Mouse (Mus musculus): ENCODE measurements around the gene Abhd10. TPM values are rescaled to one million over a fixed set of nuclear protein-coding genes. Genes with fewer than 3 reads are reported as not detected.

The Abhd10 gene
- polyA plus RNA-seq, 1 experiment = 9.3 TPM

GRCm38 (mm10) chr16:45770914-45771313 is 28.2 kb upstream of the Abhd10 start:
- no peak for TF ChIP-seq CTCF (IDR thresholded peaks at IDR 0.05; ENCODE audit: control insufficient read depth, insufficient read depth, insufficient replicate concordance, low read depth, low read length)
- no peak for TF ChIP-seq POLR2A (IDR thresholded peaks at IDR 0.05; ENCODE audit: control insufficient read depth, low read depth, low read length)
- H3K4me3 ChIP-seq (ENCODE audit: control insufficient read depth, low read depth, low read length) = no peak overlapping the region
- H3K36me3 ChIP-seq (ENCODE audit: control insufficient read depth, insufficient read depth, low read length) = no peaks in the 10 kb centered on the region

DNA sequence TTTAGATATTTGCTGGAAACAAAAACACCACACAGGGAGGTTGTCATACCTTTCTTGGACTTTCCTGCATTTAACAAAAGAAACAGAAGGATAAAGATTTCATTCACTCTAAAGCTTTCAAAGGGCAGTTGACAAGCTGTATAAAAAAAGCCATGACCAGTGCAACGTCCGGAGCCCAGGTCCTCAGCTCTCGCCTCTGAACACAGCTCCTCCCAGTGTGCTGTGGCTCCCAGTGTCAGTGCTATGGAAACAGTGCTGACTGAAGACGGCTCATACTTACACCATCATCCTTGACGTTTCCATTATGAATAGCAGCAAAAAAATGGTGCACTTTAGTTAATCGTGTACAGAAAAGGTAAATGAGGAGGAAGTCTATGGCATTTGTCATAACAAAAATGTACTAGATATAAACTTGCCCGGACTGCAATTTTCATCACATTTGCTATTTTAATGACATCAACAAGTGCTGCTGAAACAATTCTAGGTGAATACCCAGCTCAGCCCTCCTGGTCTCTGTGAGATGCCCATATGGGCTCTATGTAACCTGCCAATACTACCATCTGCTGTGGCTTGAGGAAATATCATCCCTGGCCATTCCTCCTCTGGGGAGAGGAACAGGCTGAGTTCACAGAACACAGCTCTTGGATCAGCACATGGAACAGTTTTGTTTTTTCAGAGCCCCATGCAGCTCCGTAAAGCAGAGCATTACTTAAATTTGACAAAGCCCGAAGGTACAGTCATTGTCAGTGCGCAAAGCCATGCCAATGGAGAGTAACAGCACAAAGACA is 25.3 kb upstream of the Abhd10 start:
- Histone ChIP-seq H3K36me3 (ENCODE audit: control insufficient read depth, insufficient read depth, low read length) (no peaks in the 10 kb centered on the region), H3K27ac (ENCODE audit: control insufficient read depth, insufficient read depth, low read depth, low read length) (no peak overlapping the region), H3K4me1 (ENCODE audit: control insufficient read depth, insufficient read depth, low read length) (no peaks in the 10 kb centered on the region), H3K27me3 (ENCODE audit: control insufficient read depth, insufficient read depth, low read length) (no peaks in the 10 kb centered on the region), H3K4me3 (ENCODE audit: control insufficient read depth, low read depth, low read length) (no peak overlapping the region)
- TF ChIP-seq POLR2A (IDR thresholded peaks at IDR 0.05; ENCODE audit: control insufficient read depth, low read depth, low read length) (no peak), CTCF (IDR thresholded peaks at IDR 0.05; ENCODE audit: control insufficient read depth, insufficient read depth, insufficient replicate concordance, low read depth, low read length) (no peak)

More at GRCm38 (mm10) chr16:45770914-45771313, 28.2 kb upstream of the Abhd10 start:
- Histone ChIP-seq H3K27me3 (ENCODE audit: control insufficient read depth, insufficient read depth, low read length) (no peaks in the 10 kb centered on the region), H3K27ac (ENCODE audit: control insufficient read depth, insufficient read depth, low read depth, low read length) (no peak overlapping the region), H3K4me1 (ENCODE audit: control insufficient read depth, insufficient read depth, low read length) (no peaks in the 10 kb centered on the region)

DNA sequence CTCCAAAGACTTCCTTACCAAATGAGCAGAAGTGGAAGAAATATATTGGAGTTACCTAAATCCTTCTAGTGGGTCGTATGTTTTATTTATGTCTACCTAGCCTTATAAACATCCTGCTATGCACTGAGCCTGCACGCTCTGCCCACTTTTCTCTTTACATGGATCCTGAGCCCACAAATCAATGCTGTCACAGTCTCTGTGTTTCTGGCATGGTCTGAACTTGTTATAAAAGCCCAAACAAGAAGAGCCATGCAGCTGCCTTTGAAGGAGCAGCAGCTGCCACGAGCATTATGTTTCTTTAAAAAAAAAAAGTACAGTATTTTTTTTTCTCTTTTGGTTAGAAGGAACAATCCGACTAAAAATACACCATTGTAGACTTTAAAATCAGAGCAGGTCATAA is 24.7 kb upstream of the Abhd10 start:
- TF ChIP-seq CTCF (IDR thresholded peaks at IDR 0.05; ENCODE audit: control insufficient read depth, insufficient read depth, insufficient replicate concordance, low read depth, low read length) (no peak), POLR2A (IDR thresholded peaks at IDR 0.05; ENCODE audit: control insufficient read depth, low read depth, low read length) (no peak)
- Histone ChIP-seq H3K4me3 (ENCODE audit: control insufficient read depth, low read depth, low read length) (no peak overlapping the region), H3K36me3 (ENCODE audit: control insufficient read depth, insufficient read depth, low read length) (no peaks in the 10 kb centered on the region), H3K4me1 (ENCODE audit: control insufficient read depth, insufficient read depth, low read length) (no peaks in the 10 kb centered on the region), H3K27me3 (ENCODE audit: control insufficient read depth, insufficient read depth, low read length) (no peaks in the 10 kb centered on the region), H3K27ac (ENCODE audit: control insufficient read depth, insufficient read depth, low read depth, low read length) (no peak overlapping the region)

DNA sequence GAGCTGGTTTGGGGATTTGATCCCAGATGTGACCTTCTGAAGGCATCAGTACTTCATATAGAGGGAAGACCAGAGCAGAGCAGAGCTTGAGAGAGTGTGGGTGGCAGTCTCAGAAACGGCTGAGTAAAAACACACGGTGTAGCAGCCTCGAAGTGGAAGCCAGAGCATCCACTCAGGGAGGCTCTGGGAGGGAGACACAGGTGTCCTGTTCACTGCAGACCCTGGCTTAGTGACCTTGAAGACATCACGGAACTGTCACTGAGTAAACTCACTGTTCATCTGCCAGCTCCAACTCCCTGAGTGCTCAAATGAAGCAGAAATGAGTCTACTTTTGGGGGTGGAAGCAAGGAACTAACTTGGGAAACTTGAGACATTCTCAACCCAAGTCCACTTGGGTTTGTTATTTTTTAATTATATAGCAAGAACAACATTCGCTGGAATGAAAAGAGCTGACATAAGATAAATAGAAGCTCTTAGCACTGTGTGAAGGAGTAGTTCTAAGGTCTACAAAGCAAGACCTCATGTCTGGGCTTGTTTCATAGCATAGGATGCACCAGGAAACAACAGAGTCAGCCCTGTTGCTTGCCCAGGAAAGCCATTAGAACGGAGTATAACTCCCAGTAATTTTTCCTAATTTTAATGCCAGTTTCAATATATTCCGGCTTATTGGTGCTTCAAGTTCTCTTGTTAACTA is 23.2 kb upstream of the Abhd10 start:
- Histone ChIP-seq H3K36me3 (ENCODE audit: control insufficient read depth, insufficient read depth, low read length) (no peaks in the 10 kb centered on the region), H3K27me3 (ENCODE audit: control insufficient read depth, insufficient read depth, low read length) (no peaks in the 10 kb centered on the region), H3K27ac (ENCODE audit: control insufficient read depth, insufficient read depth, low read depth, low read length) (no peak overlapping the region), H3K4me3 (ENCODE audit: control insufficient read depth, low read depth, low read length) (no peak overlapping the region), H3K4me1 (ENCODE audit: control insufficient read depth, insufficient read depth, low read length) (no peaks in the 10 kb centered on the region)
- no peak for TF ChIP-seq POLR2A (IDR thresholded peaks at IDR 0.05; ENCODE audit: control insufficient read depth, low read depth, low read length)
- no peak for TF ChIP-seq CTCF (IDR thresholded peaks at IDR 0.05; ENCODE audit: control insufficient read depth, insufficient read depth, insufficient replicate concordance, low read depth, low read length)

DNA sequence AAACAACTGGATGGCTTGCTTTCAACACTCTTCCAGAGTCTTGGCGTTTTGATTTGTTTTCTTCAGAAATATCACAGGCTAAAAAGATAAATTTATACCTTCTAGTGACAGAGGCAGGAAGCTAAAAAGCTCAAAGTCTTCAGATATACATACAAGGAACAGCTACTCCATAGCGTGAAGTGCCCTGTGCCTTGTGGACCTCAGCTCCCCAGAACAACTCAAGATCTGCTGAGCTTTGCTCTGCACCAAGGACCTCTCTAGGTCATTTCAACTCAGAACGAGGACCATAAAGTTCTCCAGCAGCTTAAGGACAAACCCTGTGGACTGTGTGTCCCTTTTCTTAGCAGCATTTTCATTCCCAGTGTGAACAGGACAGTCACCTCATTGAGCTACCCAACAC is 22.3 kb upstream of the Abhd10 start:
- no peak for TF ChIP-seq CTCF (IDR thresholded peaks at IDR 0.05; ENCODE audit: control insufficient read depth, insufficient read depth, insufficient replicate concordance, low read depth, low read length)
- TF ChIP-seq POLR2A (IDR thresholded peaks at IDR 0.05; ENCODE audit: control insufficient read depth, low read depth, low read length) = no peak
- no peaks in the 10 kb centered on the region for H3K36me3 ChIP-seq (ENCODE audit: control insufficient read depth, insufficient read depth, low read length)
- H3K4me3 ChIP-seq (ENCODE audit: control insufficient read depth, low read depth, low read length) = no peak overlapping the region

GRCm38 (mm10) chr16:45762859-45763505 is 20.2 kb upstream of the Abhd10 start:
- no peak for TF ChIP-seq POLR2A (IDR thresholded peaks at IDR 0.05; ENCODE audit: control insufficient read depth, low read depth, low read length)
- TF ChIP-seq CTCF (IDR thresholded peaks at IDR 0.05; ENCODE audit: control insufficient read depth, insufficient read depth, insufficient replicate concordance, low read depth, low read length) = no peak
- Histone ChIP-seq H3K4me3 (ENCODE audit: control insufficient read depth, low read depth, low read length) (no peak overlapping the region), H3K27me3 (ENCODE audit: control insufficient read depth, insufficient read depth, low read length) (no peaks in the 10 kb centered on the region), H3K27ac (ENCODE audit: control insufficient read depth, insufficient read depth, low read depth, low read length) (no peak overlapping the region), H3K4me1 (ENCODE audit: control insufficient read depth, insufficient read depth, low read length) (no peaks in the 10 kb centered on the region; the same call in 1 of the 2 replicates), H3K36me3 (ENCODE audit: control insufficient read depth, insufficient read depth, low read length) (no peaks in the 10 kb centered on the region)

More for the DNA sequence above, 22.3 kb upstream of the Abhd10 start:
- no peaks in the 10 kb centered on the region for H3K27me3 ChIP-seq (ENCODE audit: control insufficient read depth, insufficient read depth, low read length)
- peak overlapping the region; percentile 10; the same call in 1 of the 2 replicates for H3K27ac ChIP-seq (ENCODE audit: control insufficient read depth, insufficient read depth, low read depth, low read length)
- no peaks in the 10 kb centered on the region for H3K4me1 ChIP-seq (ENCODE audit: control insufficient read depth, insufficient read depth, low read length)

- H3K27me3 ChIP-seq (ENCODE audit: control insufficient read depth, insufficient read depth, low read length) = no peaks in the 10 kb centered on the region
- H3K4me3 ChIP-seq (ENCODE audit: control insufficient read depth, low read depth, low read length) = no peak overlapping the region
- no peak overlapping the region for H3K27ac ChIP-seq (ENCODE audit: control insufficient read depth, insufficient read depth, low read depth, low read length)
- peaks cover 7% of the 10 kb centered on the region for H3K4me1 ChIP-seq (ENCODE audit: control insufficient read depth, insufficient read depth, low read length)
- no peaks in the 10 kb centered on the region for H3K36me3 ChIP-seq (ENCODE audit: control insufficient read depth, insufficient read depth, low read length)
- no peak for TF ChIP-seq POLR2A (IDR thresholded peaks at IDR 0.05; ENCODE audit: control insufficient read depth, low read depth, low read length)
- TF ChIP-seq CTCF (IDR thresholded peaks at IDR 0.05; ENCODE audit: control insufficient read depth, insufficient read depth, insufficient replicate concordance, low read depth, low read length) = no peak
Observed at GRCm38 (mm10) chr16:45761425-45761824, 18.7 kb upstream of the Abhd10 start.
